Mouse (Mus musculus): ENCODE results near the gene Tex47. TPM values are rescaled to one million over a fixed set of nuclear protein-coding genes. Genes with fewer than 3 reads are reported as not detected.

Gene Tex47
- not detected for polyA plus RNA-seq (2014; fragmentation: Illumina TruSeq; extraction: RNeasy Lipid Tissue Mini Kit (QIAGEN cat#74804); ENCODE audit: low read depth, low replicate concordance)

GRCm38 (mm10) chr5:7303819-7304218 is at the start of gene Tex47:
Gene Tex47 (plus strand): TSS chr5:7304119.

GRCm38 (mm10) chr5:7344145-7345010 is 40.5 kb downstream of the Tex47 start, which contains the start of gene Zfp804b:
Gene Zfp804b (minus strand): TSS chr5:7344756.

Other genes with a start within 250 kb of the Tex47 start
- 0.09 TPM for gene Zfp804b, start 40.6 kb downstream of the Tex47 start, polyA plus RNA-seq (2014; fragmentation: Illumina TruSeq; extraction: RNeasy Lipid Tissue Mini Kit (QIAGEN cat#74804); ENCODE audit: low read depth, low replicate concordance)

Data from sigmoid colon, adult 10 weeks (tissue).